Mouse (Mus musculus) megakaryocyte progenitor cell, adult 5-6 weeks (primary cell): ENCODE measurements at regions not wholly inside any gene's neighbourhood (a gene's known extent, or its start where the extent isn't known, plus 50 kb on each side); places are given as distances from the start of the nearest gene placed in this dataset.

Experiments used
- ATAC-seq: replicated peaks from 2 replicates; pipeline ENCODE4 v1.8.0; 2016; ENCODE audit warnings: mild to moderate bottlenecking, moderate TSS enrichment, inconsistent platforms; ENCODE audit not compliant: poor library complexity

DNA sequence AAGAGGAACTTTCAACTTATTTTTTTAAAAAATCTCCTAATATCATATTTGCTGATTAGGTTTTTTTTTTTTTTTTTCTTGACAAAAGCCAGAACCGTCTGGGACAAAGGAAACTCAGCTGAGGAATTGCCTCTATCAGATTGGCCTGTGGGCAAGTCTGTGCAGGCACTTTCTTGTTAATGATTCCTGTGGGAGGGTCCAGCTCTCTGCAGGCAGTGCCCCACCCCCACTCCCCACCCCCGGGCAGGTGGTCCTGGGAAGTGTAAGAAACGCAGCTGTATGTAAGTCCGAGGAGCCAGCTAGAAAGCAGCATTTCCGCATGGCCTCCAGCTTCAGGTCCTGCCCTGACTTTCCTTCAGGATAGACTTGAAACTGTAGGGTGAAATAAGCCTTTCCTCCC lies 377.7 kb downstream of the Sox2 start:
- ATAC-seq: no peak

DNA sequence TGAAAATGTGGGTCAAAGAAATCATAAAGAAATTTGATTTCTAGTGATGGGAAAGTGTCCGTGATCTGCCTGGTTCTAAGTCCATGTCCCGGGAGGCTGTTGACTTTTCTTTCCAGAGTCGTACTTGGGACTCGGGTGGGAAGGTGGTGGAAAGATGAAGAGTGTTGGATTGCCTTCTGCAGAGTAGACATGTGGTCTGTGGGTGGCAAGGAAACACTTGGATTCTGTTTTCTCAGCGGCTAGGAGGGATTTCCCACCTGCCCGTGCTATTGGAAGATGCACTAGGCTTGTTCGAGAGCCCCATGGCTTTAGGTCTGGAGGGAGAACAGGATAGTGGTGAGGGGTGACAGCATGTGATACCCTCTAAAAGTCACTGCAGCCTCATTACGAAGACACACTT lies 379.7 kb downstream of the Sox2 start:
- no peak for ATAC-seq

DNA sequence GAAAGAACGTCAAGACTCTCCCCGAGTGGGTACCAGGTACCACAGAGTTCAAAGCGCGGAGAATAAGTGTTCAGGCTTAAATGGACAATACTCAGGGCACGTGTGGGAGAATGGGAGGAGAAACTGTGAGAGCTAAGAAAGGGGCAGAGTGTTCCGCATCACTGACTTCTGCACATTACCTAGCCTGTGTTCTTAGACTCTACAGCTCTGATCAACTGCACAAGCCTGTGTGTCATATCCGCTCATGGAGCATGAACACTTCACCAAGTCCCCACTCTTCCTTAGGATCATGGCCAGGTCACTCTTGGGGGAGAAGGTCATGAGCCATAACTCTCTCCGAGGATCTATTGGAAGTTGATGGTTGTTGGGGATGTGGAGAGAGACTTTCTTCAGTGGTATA lies 383.4 kb downstream of the Sox2 start:
- no peak for ATAC-seq

DNA sequence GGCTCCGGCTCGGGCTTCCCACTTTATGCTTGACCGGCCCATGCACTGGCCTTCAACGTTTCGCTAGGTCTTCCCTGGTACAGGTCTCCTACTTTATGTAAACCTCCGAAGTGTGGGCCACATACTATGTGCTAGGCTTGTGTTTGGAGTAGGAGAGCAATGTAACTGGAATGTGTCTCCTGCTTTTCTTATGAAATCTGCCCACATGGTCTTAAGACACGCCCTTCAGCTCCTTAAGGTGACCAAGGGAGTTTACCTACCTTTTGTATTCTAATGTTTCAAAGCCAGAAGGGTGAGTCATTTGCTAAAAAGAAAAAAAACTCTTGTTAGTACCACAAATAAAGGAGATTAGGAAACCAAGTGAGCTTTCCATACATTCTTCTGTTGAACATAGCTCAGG lies 385.0 kb downstream of the Sox2 start:
- no peak for ATAC-seq

DNA sequence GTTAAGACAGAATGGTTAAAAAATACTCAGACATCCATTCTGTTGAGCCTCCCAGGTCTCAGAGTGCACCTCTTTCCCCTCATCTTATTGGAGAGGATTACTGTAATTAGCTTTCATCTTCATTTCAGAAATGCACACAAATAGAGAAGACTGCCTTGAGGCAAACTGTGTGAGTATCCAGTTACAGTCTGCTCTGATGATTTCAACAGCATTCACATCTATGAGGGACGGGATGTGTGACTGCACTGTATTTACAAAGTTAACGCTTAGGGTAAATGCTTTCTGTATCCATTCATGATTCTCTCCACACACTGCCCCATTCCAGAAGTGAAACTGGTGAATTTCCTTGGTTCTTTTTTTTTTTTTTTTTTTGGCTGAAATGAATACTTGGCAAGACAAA lies 393.5 kb downstream of the Sox2 start:
- no peak for ATAC-seq

DNA sequence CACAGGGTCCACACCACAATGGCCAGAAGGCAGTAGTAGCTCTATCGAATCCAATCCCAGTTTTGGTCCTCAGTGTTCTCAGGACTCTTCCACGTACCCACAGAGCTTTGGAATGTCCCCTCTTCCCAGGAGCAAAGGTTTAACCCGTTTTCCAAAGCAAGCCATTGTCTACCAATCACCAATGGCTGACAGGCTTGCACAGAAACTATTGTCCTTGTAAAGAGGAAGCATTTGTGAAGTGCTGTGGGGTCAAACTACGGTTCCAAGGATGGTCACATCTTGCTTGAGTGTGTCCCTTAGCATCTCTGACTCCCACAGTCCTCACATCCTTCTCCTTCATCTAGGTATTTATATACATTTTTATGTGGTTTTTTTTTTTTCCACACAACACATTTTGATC lies 409.2 kb downstream of the Sox2 start:
- no peak for ATAC-seq

DNA sequence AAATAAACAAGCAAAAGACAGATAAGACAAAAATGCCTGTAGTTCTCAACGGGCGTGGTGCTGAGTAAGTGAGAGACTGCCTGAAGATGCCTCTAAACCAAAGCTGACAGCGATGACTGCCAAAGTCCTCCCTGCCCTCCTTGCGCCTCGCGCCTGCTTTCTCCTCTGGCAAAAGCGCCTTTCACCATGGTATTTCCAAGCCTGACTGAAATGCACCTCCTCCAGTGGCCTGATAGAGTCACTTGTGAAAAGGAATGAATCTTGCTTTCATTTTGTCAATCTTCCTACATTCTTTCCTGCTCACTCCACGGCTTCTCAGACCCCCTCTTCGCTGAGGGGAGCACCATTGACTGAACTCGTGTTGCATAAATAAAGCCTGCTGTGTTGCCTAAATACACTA lies 409.8 kb downstream of the Sox2 start:
- no peak for ATAC-seq

DNA sequence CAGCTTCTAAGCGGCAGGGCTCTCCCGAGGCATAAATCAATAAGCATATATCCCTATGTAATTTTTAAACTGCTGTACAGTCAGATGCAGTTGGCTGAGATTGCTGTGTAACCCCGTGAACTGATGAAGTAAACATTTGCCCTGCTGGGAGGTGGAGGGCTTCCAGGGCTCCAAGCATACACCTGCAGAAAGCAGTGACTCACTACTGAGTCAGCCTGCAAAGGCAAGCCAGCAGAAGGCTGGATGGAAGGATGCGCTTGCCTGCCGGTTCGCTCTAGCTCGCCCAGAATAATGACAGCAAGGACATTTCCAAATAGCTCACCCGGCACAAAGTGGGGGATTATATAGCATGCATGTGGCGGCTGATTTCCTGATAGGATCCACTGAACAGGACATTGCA lies 416.6 kb downstream of the Sox2 start:
- no peak for ATAC-seq

DNA sequence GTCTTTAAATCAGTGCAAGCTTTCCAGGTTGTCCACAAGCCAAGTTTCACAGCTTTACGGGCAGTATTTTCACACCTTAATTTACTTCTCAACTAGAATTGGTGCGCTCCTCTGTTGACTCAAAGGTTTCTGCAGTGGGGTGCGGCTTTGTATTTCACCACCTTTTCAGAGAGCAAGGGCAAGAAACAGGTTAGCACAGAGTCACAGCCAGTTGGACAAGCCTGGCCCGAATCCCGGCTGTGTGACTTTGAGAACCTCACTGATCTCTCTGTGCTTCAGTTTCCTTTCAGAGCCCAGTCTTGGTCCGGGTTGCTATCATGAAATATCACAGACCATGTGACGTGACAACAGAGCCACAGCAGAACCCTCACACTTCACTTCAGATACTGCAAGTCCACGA lies 418.4 kb downstream of the Sox2 start:
- ATAC-seq: no peak

DNA sequence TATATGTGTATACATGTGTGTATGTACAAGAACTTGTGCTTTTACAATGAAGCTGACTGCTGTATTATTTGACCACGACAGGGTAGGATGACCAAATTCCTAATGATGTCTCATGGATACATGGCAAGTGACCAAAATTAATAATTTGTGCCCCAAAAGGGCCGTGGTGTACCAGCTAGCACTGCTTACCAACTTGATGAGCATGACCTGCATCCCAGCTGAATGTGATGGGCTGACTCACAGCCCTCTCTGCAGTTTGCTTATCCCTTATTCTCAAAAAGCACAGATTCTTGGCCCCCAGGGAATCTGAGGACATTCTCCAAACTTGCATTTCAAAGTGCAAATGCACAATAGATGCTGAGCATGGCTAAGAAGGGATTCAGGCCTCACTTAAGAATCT lies 420.8 kb downstream of the Sox2 start:
- ATAC-seq: no peak

DNA sequence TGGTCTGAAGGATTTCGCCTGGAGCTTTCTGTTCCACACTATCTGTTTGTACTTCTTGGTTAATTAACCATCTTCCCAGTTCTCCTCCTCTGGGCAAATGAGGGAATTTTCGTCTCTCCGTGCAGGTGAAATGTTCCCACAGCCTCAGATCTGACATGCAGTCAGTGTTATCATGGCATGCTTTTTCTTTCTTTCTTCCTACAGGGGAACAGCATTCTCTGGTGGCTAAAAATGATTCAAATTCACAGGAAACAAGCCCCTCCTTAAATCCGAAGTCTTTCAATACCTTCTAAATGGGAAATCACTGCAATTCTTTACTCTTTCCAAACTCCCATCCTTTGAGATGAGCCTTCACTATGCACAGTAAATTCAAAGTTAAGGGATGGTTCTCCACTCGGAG lies 429.7 kb downstream of the Sox2 start:
- ATAC-seq: no peak

DNA sequence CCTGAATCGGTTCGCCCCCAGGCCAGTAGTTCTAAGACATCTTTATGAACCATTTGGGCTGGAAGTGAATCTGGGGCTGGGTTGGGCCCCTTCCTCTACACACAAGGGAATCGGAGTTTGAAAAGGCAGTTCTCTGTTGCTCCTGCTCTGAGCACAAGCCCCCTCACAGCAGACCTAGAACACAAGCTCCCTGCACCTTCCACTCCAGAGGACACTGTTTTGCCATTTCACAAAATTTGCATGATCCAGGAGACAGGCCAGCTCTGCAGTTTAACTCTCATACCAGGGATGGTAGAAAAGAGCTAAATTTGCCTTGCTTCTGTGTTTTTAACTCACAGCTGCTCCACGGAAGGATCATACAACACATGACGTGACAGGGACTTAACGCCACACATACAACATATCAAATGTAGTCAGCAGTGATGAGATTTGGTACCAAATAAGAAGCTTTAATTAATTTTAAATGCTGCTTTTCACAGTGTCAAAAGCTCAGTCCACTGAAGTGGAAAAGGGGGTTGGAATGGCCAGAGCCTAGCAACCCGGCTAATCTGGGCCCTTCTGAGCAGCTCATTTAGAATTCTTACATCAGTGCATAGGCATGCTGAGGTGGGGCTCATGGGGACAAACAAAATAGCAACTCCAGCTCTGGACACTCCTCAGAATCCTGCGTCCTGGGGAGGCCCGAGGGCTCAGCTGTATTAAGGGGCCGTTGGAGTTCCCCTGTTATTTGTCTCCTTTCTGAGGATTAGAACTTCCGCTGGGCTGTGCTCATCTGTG lies 434.1 kb downstream of the Sox2 start:
- no peak for ATAC-seq

DNA sequence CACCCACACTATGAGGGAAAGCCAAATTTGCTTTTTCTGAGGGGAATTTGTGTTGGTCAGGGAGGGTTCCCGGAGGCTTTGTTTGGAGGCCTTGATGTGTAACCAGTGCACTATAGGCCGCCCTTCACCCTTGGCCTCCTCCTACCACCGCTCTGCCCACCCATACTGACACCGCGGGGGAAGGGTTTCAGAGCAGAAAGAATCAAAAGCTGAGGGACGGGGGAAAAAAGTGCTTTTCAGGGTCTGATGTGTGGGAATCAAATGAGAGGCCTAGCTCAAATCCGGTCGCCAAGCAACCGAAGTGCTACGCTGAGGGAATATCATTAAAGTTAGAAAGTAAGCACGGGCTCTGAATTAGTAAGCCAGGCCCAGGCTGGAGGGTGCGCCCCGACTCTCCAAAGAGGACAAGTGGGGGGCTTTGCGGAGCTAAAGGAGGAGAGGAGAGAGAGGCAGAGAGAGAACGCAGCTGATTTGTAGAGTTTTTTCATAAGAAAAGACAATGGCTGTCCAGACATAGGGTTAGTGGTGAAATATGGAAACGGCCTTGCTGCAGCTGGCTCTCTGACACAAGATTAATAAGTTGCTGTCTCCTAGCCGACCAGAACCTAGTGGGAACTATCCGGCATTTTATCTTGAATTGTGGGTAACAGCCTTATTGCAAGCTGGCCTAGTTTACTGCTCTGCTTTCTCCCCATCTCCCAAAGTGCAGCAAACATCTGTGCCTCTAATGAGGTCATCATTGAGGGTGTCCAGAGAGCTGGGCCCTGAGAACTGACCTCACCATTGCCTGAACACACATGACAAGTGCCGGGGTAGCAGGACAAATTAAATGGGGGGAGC lies 438.3 kb downstream of the Sox2 start:
- no peak for ATAC-seq

DNA sequence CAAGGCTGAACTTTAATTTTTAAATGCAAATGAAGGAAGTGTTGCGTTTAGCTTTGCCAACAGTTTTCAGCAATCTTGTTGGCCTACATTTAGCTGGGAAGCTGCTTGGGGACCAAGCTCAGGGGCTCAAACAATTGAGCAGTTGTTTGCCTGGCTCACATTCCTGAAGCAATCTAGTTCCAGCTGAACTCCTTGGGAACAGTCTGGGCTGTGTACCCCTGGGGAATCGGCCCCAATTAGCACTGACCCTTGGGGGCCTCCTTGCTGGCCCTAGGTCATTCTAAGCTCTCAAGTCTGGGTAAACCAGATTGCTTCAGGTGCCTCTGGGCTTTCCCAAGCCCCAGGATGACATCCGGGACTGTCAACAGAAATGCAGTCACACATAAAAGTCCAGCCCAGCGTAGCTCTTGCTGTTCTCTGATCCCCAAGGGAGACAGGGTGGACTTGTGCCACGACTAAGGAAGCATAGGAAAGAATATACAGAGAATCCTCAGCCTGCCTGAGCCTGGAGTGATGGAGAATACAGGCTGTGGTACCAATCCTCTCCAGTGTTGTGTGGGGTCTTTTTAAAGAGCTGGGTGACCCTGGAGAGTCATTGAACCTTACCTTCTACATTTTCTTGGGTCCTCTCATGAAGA lies 440.4 kb downstream of the Sox2 start:
- no peak for ATAC-seq

DNA sequence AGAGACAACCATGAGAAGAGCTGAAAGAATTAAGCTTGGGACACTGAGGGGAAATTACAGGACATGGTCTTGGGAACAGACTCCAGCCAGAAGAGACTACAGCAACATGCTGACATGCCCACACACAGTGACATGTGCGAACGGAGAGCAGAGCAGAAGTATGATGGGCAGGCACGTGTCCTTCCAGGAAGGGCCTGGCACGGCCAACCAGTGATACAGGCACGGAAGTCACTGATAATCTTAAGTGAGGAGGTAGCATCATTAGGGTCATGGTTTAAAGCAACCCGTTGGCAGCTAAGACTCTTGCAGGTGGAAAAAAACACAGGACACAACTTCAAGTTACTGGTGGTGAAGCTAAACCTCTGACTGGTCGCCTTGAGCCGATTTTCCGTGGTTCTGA lies 442.8 kb downstream of the Sox2 start:
- ATAC-seq: no peak

DNA sequence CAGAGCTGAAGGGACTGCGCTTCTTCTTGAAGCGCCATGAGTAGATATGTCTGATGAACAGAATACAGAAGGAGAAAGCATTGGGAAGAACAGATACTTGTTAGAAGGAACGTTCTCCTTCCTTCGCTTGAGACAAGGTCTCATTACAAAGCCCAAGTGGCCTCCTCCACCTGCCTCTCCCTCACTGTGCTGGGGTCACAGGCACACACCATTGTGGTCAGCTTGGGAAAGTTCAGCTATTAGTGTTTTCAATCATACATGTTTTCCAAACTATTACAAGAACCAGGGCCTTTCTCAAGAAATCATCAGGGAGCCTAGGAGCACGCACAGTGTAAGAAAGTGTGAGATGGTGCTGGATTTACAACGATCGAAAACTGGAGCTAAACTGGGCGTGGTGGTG lies 445.0 kb downstream of the Sox2 start:
- no peak for ATAC-seq

DNA sequence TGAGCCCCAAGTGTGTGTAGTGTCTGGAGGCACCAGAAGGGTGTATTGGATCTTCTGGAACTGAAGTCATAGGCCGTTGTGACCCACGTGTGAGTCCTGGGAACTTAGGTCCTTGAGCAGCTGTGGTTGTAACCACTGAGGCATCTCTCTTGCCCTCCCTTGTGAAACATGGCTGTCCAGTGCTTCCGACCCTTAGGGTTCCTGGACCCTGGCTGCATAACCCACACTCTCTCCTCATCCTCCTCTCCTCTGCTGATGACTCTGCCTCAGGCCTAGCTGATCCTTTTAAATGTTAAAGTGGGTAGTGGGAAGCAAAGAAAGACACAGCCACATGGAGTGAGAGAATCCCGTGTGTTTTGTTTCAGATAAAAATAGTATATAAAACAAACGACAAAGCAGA lies 446.2 kb downstream of the Sox2 start:
- no peak for ATAC-seq

DNA sequence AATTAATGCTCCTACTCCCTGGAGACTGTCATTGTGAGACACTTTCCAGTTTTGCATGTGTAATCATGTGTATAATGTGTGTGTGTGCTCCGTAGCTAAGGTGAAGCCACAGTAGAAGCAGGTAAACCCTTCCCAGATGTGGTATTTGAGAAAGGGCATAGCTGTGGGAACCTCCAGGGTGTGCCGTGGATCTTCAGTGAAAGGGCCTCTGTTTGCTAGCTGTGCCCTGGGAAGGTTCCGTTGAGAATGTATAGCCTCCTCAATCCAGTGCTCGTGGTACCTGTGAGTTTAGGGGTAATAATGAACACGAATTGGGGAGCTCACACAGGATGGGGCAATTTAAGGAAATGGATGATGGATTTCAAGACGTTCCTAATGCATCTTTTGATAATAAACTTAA lies 447.6 kb downstream of the Sox2 start:
- no peak for ATAC-seq

DNA sequence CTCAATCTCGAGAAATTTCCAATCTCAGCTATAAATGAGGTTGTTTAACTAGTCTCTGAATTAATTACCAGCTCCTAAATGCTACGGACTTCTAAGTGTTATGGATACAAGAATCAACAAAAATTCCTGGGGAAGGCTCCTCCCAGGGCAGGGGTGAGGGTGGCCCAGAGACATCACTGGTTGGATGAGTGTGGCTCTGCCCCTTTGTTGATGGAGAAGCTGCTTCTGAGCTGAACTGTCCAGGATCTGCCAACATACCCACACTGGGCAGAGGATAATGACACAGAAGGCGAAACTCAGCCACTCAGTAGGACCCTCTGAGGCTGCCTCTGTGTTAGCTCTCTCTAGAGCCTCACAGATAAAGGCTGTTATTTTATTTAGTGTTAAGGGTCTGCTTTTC lies 449.0 kb downstream of the Sox2 start:
- ATAC-seq: no peak

DNA sequence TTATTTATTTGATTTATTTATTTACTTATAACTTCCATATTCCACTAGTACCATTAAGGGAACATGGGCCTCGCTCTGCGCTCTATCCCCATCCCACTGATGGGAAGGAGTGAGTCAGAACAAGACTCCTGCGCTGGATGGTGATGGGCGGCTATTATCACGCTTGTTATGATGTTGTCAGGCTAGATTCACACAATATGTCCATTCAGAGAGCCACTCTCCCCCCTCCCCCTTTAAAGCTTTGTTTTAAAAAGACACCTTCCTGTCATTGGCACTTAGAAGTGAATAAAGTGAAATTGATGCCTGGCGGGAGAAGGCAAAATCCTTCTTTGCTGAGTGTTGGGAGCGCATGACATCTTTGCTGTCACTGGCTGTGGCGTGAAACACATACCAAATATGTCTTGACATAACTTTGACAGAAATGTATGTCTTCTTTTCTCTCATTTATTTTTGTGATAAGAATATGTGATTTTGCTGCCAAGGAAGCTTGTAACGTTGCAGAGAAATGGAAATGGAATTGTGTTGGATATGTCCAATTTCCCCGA lies 449.7 kb downstream of the Sox2 start:
- ATAC-seq: no peak

DNA sequence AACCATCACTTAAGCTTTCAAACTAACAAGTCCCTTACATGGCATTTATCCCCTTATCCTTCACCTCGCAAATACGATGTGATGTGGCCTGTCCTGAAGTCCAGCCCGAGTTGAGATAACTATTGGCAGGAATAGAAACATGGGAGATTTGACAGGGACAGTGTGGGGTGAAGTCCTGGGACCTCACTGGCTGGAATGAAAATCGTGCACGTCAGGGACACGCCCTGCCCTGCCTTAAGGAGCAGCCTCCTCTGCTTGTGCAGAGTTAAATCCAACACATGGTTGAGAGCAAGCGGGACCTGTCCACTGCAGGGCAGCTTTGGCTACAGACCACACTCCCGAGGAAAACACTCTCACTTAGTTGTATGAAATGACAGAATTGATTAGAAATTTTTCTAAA lies 451.1 kb downstream of the Sox2 start:
- ATAC-seq: no peak

DNA sequence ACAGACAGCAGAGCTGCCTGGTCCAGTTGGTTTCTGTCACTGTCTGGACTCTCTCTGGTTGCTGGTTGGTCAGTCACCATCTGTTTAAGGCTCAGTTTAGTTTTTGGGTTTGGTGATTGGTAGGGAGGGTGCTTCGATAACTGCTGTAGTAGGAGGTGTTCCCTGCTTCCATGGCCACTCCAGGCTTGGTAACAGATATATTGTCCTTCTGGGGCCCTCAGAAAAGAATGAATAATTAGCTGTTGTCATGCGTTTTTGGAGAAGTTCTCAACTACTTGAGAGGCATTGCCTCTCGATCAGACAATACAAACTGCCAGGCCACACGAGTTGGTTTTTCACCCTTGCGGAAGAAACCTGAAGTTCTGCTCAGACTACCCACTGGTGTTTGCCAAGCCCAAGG lies 451.7 kb downstream of the Sox2 start:
- ATAC-seq: no peak
